Mouse (Mus musculus) C2C12 (cell line): Measurements from ENCODE around the gene Rps6kb2. TPM values are rescaled to one million over a fixed set of nuclear protein-coding genes. Genes with fewer than 3 reads are reported as not detected.
"Not testable (repeated sequence)": the region's sequence is repeated elsewhere in the genome, so short reads cannot be mapped to it uniquely, and the experiment has no call there.

Experiments
- H3K27me3 ChIP-seq: one replicate; pipeline ENCODE4 v1.6.1; 2011; ENCODE audit not compliant: control insufficient read depth, insufficient read depth, insufficient read length
- H3K36me3 ChIP-seq: one replicate; pipeline ENCODE4 v1.6.1; 2011; ENCODE audit not compliant: control insufficient read depth, insufficient read depth
- H3K4me3 ChIP-seq: one replicate; pipeline ENCODE4 v1.5.1; 2011; ENCODE audit warnings: mild to moderate bottlenecking, control low read depth; ENCODE audit not compliant: poor library complexity, insufficient read depth, severe bottlenecking
- H3K79me2 ChIP-seq: one replicate; pipeline ENCODE4 v1.6.1; 2011; ENCODE audit not compliant: control insufficient read depth, insufficient read depth
- H3K79me3 ChIP-seq: one replicate; pipeline ENCODE4 v1.6.1; 2011; ENCODE audit warnings: low read depth, control low read depth
- H3ac ChIP-seq: one replicate; pipeline ENCODE3; 2011; ENCODE audit warnings: low read depth; ENCODE audit not compliant: control insufficient read depth, insufficient read length
- CEBPB ChIP-seq: IDR thresholded peaks from one replicate; pipeline ENCODE4 v1.6.1; 2011; ENCODE audit warnings: low read depth, mild to moderate bottlenecking, control low read depth, moderate library complexity
- CTCF ChIP-seq: IDR thresholded peaks from one replicate; pipeline ENCODE4 v1.5.1; 2011; ENCODE audit not compliant: control insufficient read depth, insufficient read depth, insufficient read length
- FOSL1 ChIP-seq: IDR thresholded peaks from one replicate; pipeline ENCODE4 v1.8.0; 2011; ENCODE audit warnings: mild to moderate bottlenecking, low read length; ENCODE audit not compliant: poor library complexity, insufficient read depth, severe bottlenecking
- MAX ChIP-seq: IDR thresholded peaks from one replicate; pipeline ENCODE4 v1.6.1; 2011; ENCODE audit warnings: mild to moderate bottlenecking, control low read depth
- MYOD1 ChIP-seq: IDR thresholded peaks from one replicate; pipeline ENCODE4 v1.6.1; 2011; ENCODE audit warnings: low read depth; ENCODE audit not compliant: control insufficient read depth, insufficient read length
- MYOG ChIP-seq: IDR thresholded peaks from one replicate; pipeline ENCODE4 v1.6.1; 2011; ENCODE audit not compliant: control insufficient read depth, insufficient read length; ENCODE audit errors: extremely low read depth
- USF1 ChIP-seq: IDR thresholded peaks from one replicate; pipeline ENCODE4 v1.6.1; 2011; ENCODE audit warnings: low read depth, mild to moderate bottlenecking, control low read depth, moderate library complexity
- polyA plus RNA-seq: library from polyadenylated mRNA; unstranded; fragments of >200 nt; fragmentation: generic; extraction: Trizol; gene quantifications from one replicate; pipeline ENCODE4 v1.2.1, GENCODE M21; 2012; ENCODE audit warnings: missing spikeins

Gene Rps6kb2
- polyA plus RNA-seq, 1 experiment = 19.7 TPM

DNA sequence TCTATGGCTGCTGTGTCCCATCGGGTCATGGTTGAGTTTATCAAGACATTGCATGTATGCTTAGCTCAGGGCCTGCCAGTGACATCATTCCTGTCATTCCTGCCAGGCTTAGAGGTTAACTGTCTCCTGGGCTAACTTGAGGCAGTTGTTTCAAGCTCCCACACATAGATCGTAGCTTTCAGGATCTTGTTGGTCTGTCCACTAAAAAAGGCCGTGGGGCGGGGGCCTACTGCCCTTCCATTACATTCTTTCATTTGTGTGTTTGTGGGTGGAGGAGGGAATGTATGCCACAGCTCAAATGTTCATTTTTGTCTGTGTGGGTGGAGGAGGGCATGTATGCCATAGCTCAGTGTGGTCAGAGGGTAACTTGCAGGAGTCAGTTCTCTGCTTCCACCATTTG lies 33.0 kb downstream of the Rps6kb2 start:
- no peak for TF ChIP-seq USF1
- TF ChIP-seq MYOG = no peak
- no peak for TF ChIP-seq MAX
- TF ChIP-seq CEBPB = no peak
- TF ChIP-seq MYOD1 = no peak
- TF ChIP-seq CTCF = no peak
- no peak for TF ChIP-seq FOSL1
- H3K27me3 ChIP-seq = no peaks in the 10 kb centered on the region
- no peak overlapping the region for H3K4me3 ChIP-seq
- H3ac ChIP-seq = no peak overlapping the region
- H3K79me2 ChIP-seq = peaks cover 18% of the 10 kb centered on the region
- H3K79me3 ChIP-seq = peaks cover 6% of the 10 kb centered on the region
- H3K36me3 ChIP-seq = peaks cover 22% of the 10 kb centered on the region

DNA sequence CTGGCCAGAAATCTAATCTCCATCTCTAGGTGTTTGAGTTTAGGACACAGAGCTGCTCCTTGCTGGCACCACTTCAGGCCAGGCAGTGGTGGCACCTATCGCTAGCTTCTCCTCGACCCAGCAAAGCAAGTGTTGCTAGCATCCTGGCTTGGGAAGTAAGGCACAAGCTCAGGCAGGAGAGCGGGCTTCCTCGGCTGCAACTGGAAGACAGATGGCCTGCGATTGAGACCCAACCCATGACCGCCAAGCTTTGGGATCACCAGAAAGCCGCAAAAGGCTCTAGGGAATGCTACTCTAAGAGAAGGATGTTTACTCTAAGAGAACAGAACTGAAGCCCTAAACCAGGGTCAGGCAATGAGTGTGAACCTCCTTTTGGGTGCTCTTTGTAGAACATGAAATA lies 33.7 kb downstream of the Rps6kb2 start:
- Histone ChIP-seq H3ac (no peak overlapping the region), H3K27me3 (no peaks in the 10 kb centered on the region), H3K4me3 (no peak overlapping the region), H3K79me3 (peaks cover 6% of the 10 kb centered on the region), H3K36me3 (peaks cover 22% of the 10 kb centered on the region), H3K79me2 (peaks cover 18% of the 10 kb centered on the region)
- TF ChIP-seq USF1 (no peak), MAX (no peak), CTCF (no peak), CEBPB (no peak), MYOD1 (no peak)

DNA sequence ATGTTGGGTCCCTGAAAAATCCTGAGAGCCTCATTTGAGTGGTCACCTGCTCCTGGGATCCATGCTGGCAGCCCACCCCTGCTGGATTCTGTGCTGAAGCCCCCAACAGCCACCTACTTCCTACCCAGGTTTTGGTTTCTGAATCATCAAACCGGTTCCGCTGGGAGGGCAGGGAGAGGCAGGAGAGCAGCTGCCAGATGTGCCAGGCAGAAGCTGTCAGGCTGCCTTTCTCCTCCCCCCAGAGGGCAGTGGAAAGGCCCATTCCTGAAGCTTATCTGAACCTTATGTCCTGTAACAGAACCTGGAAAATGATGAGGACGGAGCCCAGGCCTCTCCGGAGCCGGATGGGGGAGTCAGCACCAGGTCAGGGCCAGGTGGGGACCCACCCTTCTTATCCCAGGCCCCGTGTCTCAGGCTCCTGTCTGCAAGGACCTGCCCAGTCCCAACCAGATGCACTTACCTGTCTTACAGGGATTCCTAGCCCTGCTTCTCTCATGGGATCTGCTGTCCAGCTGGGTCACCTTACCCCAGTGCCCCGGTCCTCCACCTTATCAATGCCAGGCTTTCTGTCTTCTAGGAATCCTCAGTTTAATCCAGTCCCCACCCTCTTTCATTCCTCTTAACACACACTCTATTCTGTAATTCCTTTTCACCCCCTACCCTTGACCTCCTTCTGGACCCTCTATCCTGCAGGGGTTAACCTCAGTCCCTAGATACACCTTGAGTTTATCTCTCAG lies 36.2 kb downstream of the Rps6kb2 start:
- TF ChIP-seq MYOG (no peak), CEBPB (no peak), MAX (no peak), CTCF (no peak), FOSL1 (no peak), USF1 (no peak), MYOD1 (no peak)
- H3ac ChIP-seq = peak overlapping the region; percentile 83
- peaks cover 10% of the 10 kb centered on the region for H3K36me3 ChIP-seq
- no peaks in the 10 kb centered on the region for H3K27me3 ChIP-seq
- peak overlapping the region; percentile 87 for H3K4me3 ChIP-seq
- peaks cover 18% of the 10 kb centered on the region for H3K79me2 ChIP-seq
- peaks cover 6% of the 10 kb centered on the region for H3K79me3 ChIP-seq

DNA sequence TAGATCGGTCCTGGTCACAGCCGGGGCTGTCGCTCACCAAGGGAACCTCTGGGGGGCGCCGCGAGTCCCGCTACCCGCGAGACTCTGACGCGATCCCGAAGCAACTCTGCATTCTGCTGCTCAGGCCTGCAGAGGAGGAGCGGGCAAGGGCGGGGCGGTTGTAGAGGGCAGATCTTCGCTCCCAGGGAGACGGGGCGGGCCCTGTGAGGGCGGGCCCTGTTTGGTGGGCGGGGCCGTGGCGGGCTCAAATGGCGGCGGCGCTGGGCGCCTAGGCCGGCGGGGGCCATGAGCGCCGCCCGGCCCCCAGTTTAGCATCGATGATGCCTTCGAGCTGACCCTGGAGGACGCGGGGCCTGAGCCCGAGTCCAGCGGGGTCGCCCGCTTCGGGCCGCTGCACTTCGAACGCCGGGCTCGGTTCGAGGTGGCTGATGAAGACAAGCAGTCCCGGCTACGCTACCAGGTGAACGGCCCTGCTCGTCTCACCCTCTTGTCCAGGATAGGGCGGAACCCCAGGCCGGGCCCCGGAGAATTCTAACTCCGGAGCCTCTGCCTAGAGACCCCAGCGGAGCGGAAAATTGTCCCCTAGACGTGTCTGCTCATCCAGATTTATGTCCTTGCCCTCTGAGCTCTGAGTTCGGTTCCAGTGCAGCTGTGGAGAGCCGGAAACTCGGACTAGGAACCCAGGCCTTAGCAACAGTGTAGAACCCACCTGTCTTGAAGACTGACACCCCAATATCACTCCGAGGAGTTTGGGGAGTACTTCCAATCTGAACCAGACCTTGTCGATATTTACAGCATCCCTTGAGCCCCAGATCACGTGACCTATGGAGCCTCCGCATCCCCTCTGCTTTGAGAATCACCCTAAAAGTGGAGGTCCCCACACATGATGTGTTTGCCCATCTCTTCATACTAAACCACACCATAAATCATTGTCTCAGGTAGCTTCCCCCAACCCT lies 37.1 kb downstream of the Rps6kb2 start, which contains the start of gene Aip:
TSS of gene Aip (minus strand) at position 118 of the 956 bp plus-strand sequence.
- peaks cover 10% of the 10 kb centered on the region for H3K36me3 ChIP-seq
- H3ac ChIP-seq = peak within 1 kb of the TSS; percentile 83
- peak within 1 kb of the TSS; percentile 87 for H3K4me3 ChIP-seq
- no peaks in the 10 kb centered on the region for H3K27me3 ChIP-seq
- peaks cover 6% of the 10 kb centered on the region for H3K79me3 ChIP-seq
- TF ChIP-seq FOSL1 (no peak), USF1 (peak; percentile 97), CTCF (peak; percentile 74)
- H3K79me2 ChIP-seq = peaks cover 20% of the 10 kb centered on the region

DNA sequence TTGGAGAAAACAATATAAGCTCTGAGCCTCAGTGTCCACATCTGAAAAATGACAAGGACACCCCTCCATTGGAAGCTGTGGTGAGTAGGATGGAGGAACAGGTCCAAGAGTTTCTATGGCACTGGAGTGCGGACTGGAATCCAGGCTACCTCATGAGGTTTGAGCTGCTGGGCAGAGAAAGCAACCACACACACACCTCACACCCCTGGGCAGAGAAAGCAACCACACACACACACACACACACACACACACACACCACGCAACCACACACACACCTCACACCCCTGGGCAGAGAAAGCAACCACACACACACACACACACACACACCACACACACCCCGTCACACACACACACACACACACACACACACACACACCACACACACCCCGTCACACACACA lies 37.9 kb downstream of the Rps6kb2 start:
- Histone ChIP-seq H3ac (peak overlapping the region; percentile 60), H3K36me3 (peaks cover 10% of the 10 kb centered on the region), H3K79me2 (peaks cover 27% of the 10 kb centered on the region), H3K79me3 (peaks cover 12% of the 10 kb centered on the region)
- not testable (repeated sequence) for H3K27me3 ChIP-seq, H3K4me3 ChIP-seq

DNA sequence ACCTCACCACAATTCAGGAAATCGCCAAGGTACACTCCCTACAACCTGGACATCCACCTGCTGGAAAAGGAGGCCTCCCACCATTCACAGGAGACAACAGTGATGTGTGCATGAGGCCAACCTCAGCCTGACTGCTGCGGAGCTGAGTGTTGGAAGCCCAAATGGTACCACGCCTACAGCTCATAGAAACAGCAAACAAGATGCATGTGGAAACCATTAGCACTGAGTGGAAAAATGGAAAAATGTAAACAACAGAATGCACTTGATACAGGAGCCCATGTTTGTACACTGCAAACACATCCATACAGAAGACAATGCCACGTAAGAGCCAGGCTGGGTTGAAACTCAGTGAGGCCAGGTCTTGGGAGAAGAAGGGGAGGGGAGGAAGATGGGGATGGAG lies 38.7 kb downstream of the Rps6kb2 start:
- H3K4me3 ChIP-seq = no peak overlapping the region
- TF ChIP-seq USF1 (no peak), FOSL1 (no peak), CTCF (no peak), MYOG (no peak), MYOD1 (no peak), CEBPB (no peak), MAX (no peak)
- H3K27me3 ChIP-seq = no peaks in the 10 kb centered on the region
- H3K79me3 ChIP-seq = peaks cover 16% of the 10 kb centered on the region
- no peak overlapping the region for H3ac ChIP-seq
- peaks cover 35% of the 10 kb centered on the region for H3K79me2 ChIP-seq
- peaks cover 10% of the 10 kb centered on the region for H3K36me3 ChIP-seq
